Mouse (Mus musculus): ENCODE data around the gene Arhgap29. TPM values are rescaled to one million over a fixed set of nuclear protein-coding genes. Genes with fewer than 3 reads are reported as not detected.
A peak's percentile ranks its signal among the peaks of the same experiment; 100 is the strongest.

The Arhgap29 gene
- polyA plus RNA-seq, 1 experiment from 2014 or later, result 39.3 TPM

GRCm38 (mm10) chr3:121915191-121915590 lies 37.1 kb upstream of the Arhgap29 start:
- no peak for ATAC-seq (ENCODE audit: low FRiP score)
- Histone ChIP-seq H3K4me2 (replicated peaks) (no peak overlapping the region), H3K27ac (peak overlapping the region; percentile 60; the same call in 1 of the 2 replicates), H3K4me3 (replicated peaks; ENCODE audit: low read length) (no peak overlapping the region), H3K27me3 (ENCODE audit: control insufficient read depth, insufficient read depth, low read length) (no peaks in the 10 kb centered on the region), H3K36me3 (replicated peaks; ENCODE audit: control insufficient read depth, insufficient read depth) (no peaks in the 10 kb centered on the region), H3K9ac (no peak overlapping the region), H3K9me3 (ENCODE audit: control insufficient read depth, low read length) (no peaks in the 10 kb centered on the region), H3K4me1 (replicated peaks; ENCODE audit: control insufficient read depth, insufficient read depth, low read length) (no peaks in the 10 kb centered on the region)
- no peak for DNase-seq (ENCODE audit: low spot score)
- WGBS, result 80% methylated on average over 6 of the region's 6 CpGs

- Histone ChIP-seq H3K27ac (no peak overlapping the region), H3K4me1 (replicated peaks; ENCODE audit: control insufficient read depth, insufficient read depth, low read length) (no peaks in the 10 kb centered on the region), H3K9ac (no peak overlapping the region), H3K4me2 (replicated peaks) (no peak overlapping the region), H3K9me3 (ENCODE audit: control insufficient read depth, low read length) (no peaks in the 10 kb centered on the region), H3K4me3 (replicated peaks; ENCODE audit: low read length) (no peak overlapping the region), H3K27me3 (ENCODE audit: control insufficient read depth, insufficient read depth, low read length) (no peaks in the 10 kb centered on the region), H3K36me3 (replicated peaks; ENCODE audit: control insufficient read depth, insufficient read depth) (no peaks in the 10 kb centered on the region)
- ATAC-seq (ENCODE audit: low FRiP score) (no peak), DNase-seq (ENCODE audit: low spot score) (no peak)
- 88% methylated on average over 5 of the region's 5 CpGs for WGBS
These were observed 35.4 kb upstream of the Arhgap29 start for GRCm38 (mm10) chr3:121916802-121917532.

- H3K9me3 ChIP-seq (ENCODE audit: control insufficient read depth, low read length), result no peaks in the 10 kb centered on the region
- H3K9ac ChIP-seq, result no peak overlapping the region
- H3K27me3 ChIP-seq (ENCODE audit: control insufficient read depth, insufficient read depth, low read length), result no peaks in the 10 kb centered on the region
- H3K4me2 ChIP-seq (replicated peaks), result no peak overlapping the region
- WGBS, result 92% methylated on average over 7 of the region's 7 CpGs
- H3K36me3 ChIP-seq (replicated peaks; ENCODE audit: control insufficient read depth, insufficient read depth), result no peaks in the 10 kb centered on the region
- no peak for DNase-seq (ENCODE audit: low spot score)
- H3K27ac ChIP-seq, result no peak overlapping the region
- no peak for ATAC-seq (ENCODE audit: low FRiP score)
- no peaks in the 10 kb centered on the region for H3K4me1 ChIP-seq (replicated peaks; ENCODE audit: control insufficient read depth, insufficient read depth, low read length)
- H3K4me3 ChIP-seq (replicated peaks; ENCODE audit: low read length), result no peak overlapping the region
These were observed 34.7 kb upstream of the Arhgap29 start for GRCm38 (mm10) chr3:121917658-121918057.

- H3K36me3 ChIP-seq (replicated peaks; ENCODE audit: control insufficient read depth, insufficient read depth), result no peaks in the 10 kb centered on the region
- DNase-seq (ENCODE audit: low spot score) (no peak), ATAC-seq (ENCODE audit: low FRiP score) (no peak)
- H3K27ac ChIP-seq, result no peak overlapping the region
- no peaks in the 10 kb centered on the region for H3K9me3 ChIP-seq (ENCODE audit: control insufficient read depth, low read length)
- H3K4me1 ChIP-seq (replicated peaks; ENCODE audit: control insufficient read depth, insufficient read depth, low read length), result no peaks in the 10 kb centered on the region
- WGBS, result 93% methylated on average over 5 of the region's 5 CpGs
- no peak overlapping the region for H3K4me3 ChIP-seq (replicated peaks; ENCODE audit: low read length)
- no peaks in the 10 kb centered on the region for H3K27me3 ChIP-seq (ENCODE audit: control insufficient read depth, insufficient read depth, low read length)
- H3K9ac ChIP-seq, result no peak overlapping the region
- no peak overlapping the region for H3K4me2 ChIP-seq (replicated peaks)
These were observed 32.4 kb upstream of the Arhgap29 start for GRCm38 (mm10) chr3:121919961-121920360.

GRCm38 (mm10) chr3:121920769-121921168 lies 31.6 kb upstream of the Arhgap29 start:
- H3K27me3 ChIP-seq (ENCODE audit: control insufficient read depth, insufficient read depth, low read length), result no peaks in the 10 kb centered on the region
- H3K36me3 ChIP-seq (replicated peaks; ENCODE audit: control insufficient read depth, insufficient read depth), result no peaks in the 10 kb centered on the region
- no peak overlapping the region for H3K9ac ChIP-seq
- H3K4me1 ChIP-seq (replicated peaks; ENCODE audit: control insufficient read depth, insufficient read depth, low read length), result no peaks in the 10 kb centered on the region
- no peak overlapping the region for H3K27ac ChIP-seq
- H3K4me3 ChIP-seq (replicated peaks; ENCODE audit: low read length), result no peak overlapping the region
- no peak for DNase-seq (ENCODE audit: low spot score)
- no peak overlapping the region for H3K4me2 ChIP-seq (replicated peaks)
- no peaks in the 10 kb centered on the region for H3K9me3 ChIP-seq (ENCODE audit: control insufficient read depth, low read length)
- 76% methylated on average over 3 of the region's 3 CpGs for WGBS
- ATAC-seq (ENCODE audit: low FRiP score), result no peak

- Histone ChIP-seq H3K4me1 (replicated peaks; ENCODE audit: control insufficient read depth, insufficient read depth, low read length) (no peaks in the 10 kb centered on the region), H3K4me2 (replicated peaks) (no peak overlapping the region), H3K36me3 (replicated peaks; ENCODE audit: control insufficient read depth, insufficient read depth) (no peaks in the 10 kb centered on the region), H3K27ac (no peak overlapping the region), H3K9ac (no peak overlapping the region), H3K9me3 (ENCODE audit: control insufficient read depth, low read length) (no peaks in the 10 kb centered on the region), H3K27me3 (ENCODE audit: control insufficient read depth, insufficient read depth, low read length) (no peaks in the 10 kb centered on the region), H3K4me3 (replicated peaks; ENCODE audit: low read length) (no peak overlapping the region)
- DNase-seq (ENCODE audit: low spot score) (no peak), ATAC-seq (ENCODE audit: low FRiP score) (no peak)
- 91% methylated on average over 11 of the region's 11 CpGs for WGBS
These were observed 27.4 kb upstream of the Arhgap29 start for GRCm38 (mm10) chr3:121924768-121925486.

- Histone ChIP-seq H3K4me2 (replicated peaks) (no peak overlapping the region), H3K4me3 (replicated peaks; ENCODE audit: low read length) (no peak overlapping the region), H3K27me3 (ENCODE audit: control insufficient read depth, insufficient read depth, low read length) (no peaks in the 10 kb centered on the region), H3K9me3 (ENCODE audit: control insufficient read depth, low read length) (no peaks in the 10 kb centered on the region), H3K4me1 (replicated peaks; ENCODE audit: control insufficient read depth, insufficient read depth, low read length) (no peaks in the 10 kb centered on the region), H3K36me3 (replicated peaks; ENCODE audit: control insufficient read depth, insufficient read depth) (no peaks in the 10 kb centered on the region), H3K9ac (no peak overlapping the region), H3K27ac (no peak overlapping the region)
- WGBS, result 86% methylated on average over 3 of the region's 3 CpGs
- ATAC-seq (ENCODE audit: low FRiP score), result no peak
- DNase-seq (ENCODE audit: low spot score), result no peak
These were observed 24.7 kb upstream of the Arhgap29 start for GRCm38 (mm10) chr3:121927601-121928000.

- no peak for DNase-seq (ENCODE audit: low spot score)
- WGBS, result 93% methylated on average over 4 of the region's 4 CpGs
- H3K4me3 ChIP-seq (replicated peaks; ENCODE audit: low read length), result no peak overlapping the region
- H3K9ac ChIP-seq, result no peak overlapping the region
- H3K4me2 ChIP-seq (replicated peaks), result no peak overlapping the region
- no peaks in the 10 kb centered on the region for H3K27me3 ChIP-seq (ENCODE audit: control insufficient read depth, insufficient read depth, low read length)
- H3K36me3 ChIP-seq (replicated peaks; ENCODE audit: control insufficient read depth, insufficient read depth), result no peaks in the 10 kb centered on the region
- no peaks in the 10 kb centered on the region for H3K4me1 ChIP-seq (replicated peaks; ENCODE audit: control insufficient read depth, insufficient read depth, low read length)
- H3K9me3 ChIP-seq (ENCODE audit: control insufficient read depth, low read length), result no peaks in the 10 kb centered on the region
- no peak for ATAC-seq (ENCODE audit: low FRiP score)
- no peak overlapping the region for H3K27ac ChIP-seq
These were observed 19.5 kb upstream of the Arhgap29 start for GRCm38 (mm10) chr3:121932815-121933214.

GRCm38 (mm10) chr3:121936241-121936640 lies 16.1 kb upstream of the Arhgap29 start:
- Histone ChIP-seq H3K27ac (no peak overlapping the region), H3K36me3 (replicated peaks; ENCODE audit: control insufficient read depth, insufficient read depth) (no peaks in the 10 kb centered on the region), H3K9me3 (ENCODE audit: control insufficient read depth, low read length) (no peaks in the 10 kb centered on the region), H3K27me3 (ENCODE audit: control insufficient read depth, insufficient read depth, low read length) (no peaks in the 10 kb centered on the region), H3K4me2 (replicated peaks) (no peak overlapping the region), H3K4me3 (replicated peaks; ENCODE audit: low read length) (no peak overlapping the region), H3K9ac (no peak overlapping the region), H3K4me1 (replicated peaks; ENCODE audit: control insufficient read depth, insufficient read depth, low read length) (no peaks in the 10 kb centered on the region)
- WGBS, result 86% methylated on average over 2 of the region's 2 CpGs
- DNase-seq (ENCODE audit: low spot score), result no peak
- ATAC-seq (ENCODE audit: low FRiP score), result no peak
